In the genomic region with DNA sequence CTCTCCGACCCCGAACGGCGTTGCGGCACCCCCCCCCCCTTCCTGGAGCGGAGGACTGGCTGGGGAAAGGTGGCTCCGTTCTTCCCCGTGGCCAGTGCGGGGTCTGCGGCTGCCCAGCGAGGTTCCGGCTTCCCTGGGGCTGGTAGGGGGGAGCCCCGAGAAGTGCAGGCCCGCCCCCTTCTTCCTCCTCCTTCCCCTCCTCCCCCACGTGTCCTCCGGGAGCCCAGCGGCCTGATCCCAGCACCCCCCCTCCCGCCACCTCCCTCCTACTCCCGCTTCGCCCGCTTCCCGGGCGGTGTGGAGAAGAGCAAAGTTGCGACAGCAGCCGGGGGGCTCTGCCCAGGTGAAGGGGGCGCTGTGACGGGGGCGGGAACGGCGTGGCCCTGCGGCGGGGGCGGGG, we compare ENCODE assay signal across 8 mouse cellular contexts. TPM values are rescaled to one million over a fixed set of nuclear protein-coding genes. Genes with fewer than 3 reads are reported as not detected.
DNase-seq lines count a peak whose midpoint lies in the region; ATAC-seq and TF ChIP-seq lines count a peak whose summit lies in the region.

A gene (plus strand): TSS at position 218 of the 400 bp plus-strand sequence.

- no peak for ATAC-seq in midbrain, postnatal 0 days (ENCODE audit: low FRiP score)

- no peaks in the 10 kb centered on the region; the same call in 1 of the 2 replicates for H3K79me2 ChIP-seq in liver, adult 2 months (ENCODE audit: control insufficient read depth, insufficient read depth, low read length)

- peak within 1 kb of the TSS; percentile 76 for H3K4me2 ChIP-seq in midbrain, postnatal 0 days (ENCODE audit: low read depth, low read length, poor library complexity, severe bottlenecking)

- H3K36me3 ChIP-seq in thymus, adult 2 months (ENCODE audit: control insufficient read depth, insufficient read depth, low read length): no peaks in the 10 kb centered on the region
- no peaks in the 10 kb centered on the region for H3K36me3 ChIP-seq in liver, adult 2 months (ENCODE audit: control insufficient read depth, insufficient read depth, low read length)
- H3K36me3 ChIP-seq in midbrain, postnatal 0 days (ENCODE audit: insufficient read depth, low read length): no peaks in the 10 kb centered on the region

- H3K27ac ChIP-seq in thymus, adult 2 months (ENCODE audit: control insufficient read depth, insufficient read depth, low read length): no peak within 1 kb of the TSS
- peak within 1 kb of the TSS; percentile 78 for H3K27ac ChIP-seq in liver, adult 2 months (replicated peaks; ENCODE audit: insufficient read depth, low read depth, low read length)
- no peak within 1 kb of the TSS for H3K27ac ChIP-seq in midbrain, postnatal 0 days (ENCODE audit: low read depth, low read length)

- no peak for TF ChIP-seq POLR2A in thymus, adult 2 months (IDR thresholded peaks at IDR 0.05; ENCODE audit: control insufficient read depth, extremely low read depth, insufficient read depth, low read length, poor library complexity)
- TF ChIP-seq POLR2A in liver, adult 2 months (IDR thresholded peaks at IDR 0.05; ENCODE audit: extremely low read depth, insufficient read depth, low read length): 0 out of 2 replicates have a peak, but pooled peaks have one; percentile 9

- TF ChIP-seq CTCF in thymus, adult 2 months (IDR thresholded peaks at IDR 0.05; ENCODE audit: borderline replicate concordance, control insufficient read depth, extremely low read depth, insufficient read depth, low read length, poor library complexity): no peak
- no peak for TF ChIP-seq CTCF in liver, adult 2 months (IDR thresholded peaks at IDR 0.05; ENCODE audit: low read depth, low read length)
- no peak for TF ChIP-seq CTCF in midbrain, postnatal 0 days (IDR thresholded peaks at IDR 0.05)

- peaks cover 25% of the 10 kb centered on the region for H3K4me1 ChIP-seq in thymus, adult 2 months (replicated peaks; ENCODE audit: control insufficient read depth, insufficient read depth, low read length)
- peaks cover 9% of the 10 kb centered on the region; the same call in 1 of the 2 replicates for H3K4me1 ChIP-seq in liver, adult 2 months (ENCODE audit: control insufficient read depth, insufficient read depth, low read length)
- H3K4me1 ChIP-seq in midbrain, postnatal 0 days (ENCODE audit: insufficient read depth, low read length): no peaks in the 10 kb centered on the region

- peak within 1 kb of the TSS; percentile 59 for H3K4me3 ChIP-seq in thymus, adult 2 months (ENCODE audit: control insufficient read depth, insufficient read depth, low read length)
- H3K4me3 ChIP-seq in liver, adult 2 months (ENCODE audit: insufficient read depth, low read depth, low read length): peak within 1 kb of the TSS; percentile 83
- H3K4me3 ChIP-seq in midbrain, postnatal 0 days (ENCODE audit: low read depth, low read length): peak within 1 kb of the TSS; percentile 43

- peaks cover 5% of the 10 kb centered on the region; the same call in 1 of the 2 replicates for H3K27me3 ChIP-seq in thymus, adult 2 months (ENCODE audit: control insufficient read depth, insufficient read depth, low read length)
- H3K27me3 ChIP-seq in liver, adult 2 months (ENCODE audit: control insufficient read depth, insufficient read depth, low read length): no peaks in the 10 kb centered on the region
- no peaks in the 10 kb centered on the region for H3K27me3 ChIP-seq in midbrain, postnatal 0 days (ENCODE audit: insufficient read depth, low read length)

- H3K9me3 ChIP-seq in midbrain, postnatal 0 days (ENCODE audit: low read length): no peaks in the 10 kb centered on the region

- DNase-seq in thymus, adult 2 months: peak; percentile 30
- DNase-seq in thymus, postnatal 0 days (ENCODE audit: low spot score): no peak
- DNase-seq in embryo, embryonic 11 days: peak; percentile 66
- DNase-seq in heart, adult 9 months (ENCODE audit: low spot score in 2 of 2): peak; percentile 53 to 56
- DNase-seq in kidney, adult 9 months: peak; percentile 48
- peak; percentile 42 for DNase-seq in liver, adult 2 months (ENCODE audit: extremely low read depth, low read depth, low spot score)
- no peak for DNase-seq in midbrain, postnatal 0 days (ENCODE audit: low spot score)
- peak; percentile 23 for DNase-seq in urinary bladder, postnatal 25 days (ENCODE audit: low spot score)

- 0% methylated on average over 31 of the region's 33 CpGs for WGBS in thymus, adult 2 months
- 0% methylated on average over 6 of the region's 33 CpGs for WGBS in liver, adult 2 months
- no CpG with 5 or more reads among the region's 33 CpGs for WGBS in midbrain, postnatal 0 days

- H3K9ac ChIP-seq in liver, adult 2 months (ENCODE audit: low read depth, low read length): peak within 1 kb of the TSS; percentile 90
- peak within 1 kb of the TSS; percentile 51; the same call in 1 of the 2 replicates for H3K9ac ChIP-seq in midbrain, postnatal 0 days (replicated peaks; ENCODE audit: low read length, poor library complexity, severe bottlenecking)

RNA-seq across cellular contexts. Expression of the gene that starts here (rescaled TPM):
- 7.8 TPM in 2 replicates for polyA plus RNA-seq in thymus, adult 2 months (2012; rRNA removed)
- polyA plus RNA-seq in thymus, postnatal 0 days (2015; fragmentation: Nextera tagmentation; extraction: Ambion mirVana): 1.4 and 1.8 TPM in 2 replicates
- total RNA-seq in liver, adult 2 months (2014; rRNA removed): 1.7 and 2.8 TPM in 2 replicates
- 1.6 and 2.2 TPM in 2 replicates for polyA plus RNA-seq in liver, adult 2 months (2012; rRNA removed)
- 10.5 and 13.5 TPM in 2 replicates for total RNA-seq in midbrain, postnatal 0 days (2014; rRNA removed)
- polyA plus RNA-seq in midbrain, postnatal 0 days (2015; fragmentation: Nextera tagmentation; extraction: Ambion mirVana): 4.6 and 4.7 TPM in 2 replicates

Comparison
In these comparisons a context has a peak if more than half of its experiments do, and no peak if none do; other contexts are left out.
1. DNase-seq: peak in thymus, adult 2 months (single experiment), embryo, embryonic 11 days (single experiment), heart, adult 9 months (2 of 2), kidney, adult 9 months (single experiment), liver, adult 2 months (single experiment) and urinary bladder, postnatal 25 days (single experiment); none in thymus, postnatal 0 days (single experiment) and midbrain, postnatal 0 days (single experiment).
2. Peak in every context shown above with its lines, with median percentiles within 50 percentile points of each other: H3K4me3 ChIP-seq.